Mouse (Mus musculus) brain, embryonic 14.5 days (tissue): ENCODE measurements around the gene 1110017D15Rik.

Experiments used
- CTCF ChIP-seq: fragments of 200-500 bp; IDR thresholded peaks from 2 replicates; pipeline ENCODE4 v1.5.1; 2012; ENCODE audit warnings: inconsistent platforms, mild to moderate bottlenecking, moderate library complexity, borderline replicate concordance; ENCODE audit not compliant: insufficient read depth, insufficient read length; ENCODE audit errors: extremely low read depth
- POLR2A ChIP-seq: fragments of 200-500 bp; IDR thresholded peaks from 2 replicates; pipeline ENCODE4 v1.6.1; 2012; ENCODE audit warnings: mild to moderate bottlenecking, inconsistent platforms, borderline replicate concordance; ENCODE audit not compliant: poor library complexity, insufficient read depth, insufficient read length, severe bottlenecking; ENCODE audit errors: extremely low read depth

- TF ChIP-seq CTCF (no peak), POLR2A (no peak)
Observed at GRCm38 (mm10) chr4:41493464-41494116, 23.5 kb downstream of the 1110017D15Rik start.
